Mouse (Mus musculus) cortical plate, adult 2 months (tissue): ENCODE measurements around the gene Dbh.

Experiments used
- CTCF ChIP-seq: fragments of 200-500 bp; IDR thresholded peaks from 2 replicates; pipeline ENCODE4 v1.5.1; 2011; ENCODE audit warnings: mild to moderate bottlenecking, control low read depth, low read length; ENCODE audit not compliant: insufficient read depth; ENCODE audit errors: extremely low read depth
- POLR2A ChIP-seq: fragments of 200-500 bp; IDR thresholded peaks from 2 replicates; pipeline ENCODE4 v1.6.1; 2011; ENCODE audit warnings: mild to moderate bottlenecking, low read length, control low read depth; ENCODE audit not compliant: insufficient read depth; ENCODE audit errors: extremely low read depth

GRCm38 (mm10) chr2:27175696-27176267, 10.7 kb downstream of the Dbh start:
- TF ChIP-seq CTCF: no peak
- no peak for TF ChIP-seq POLR2A
